In genomic region chr14:118910332-118911222, GRCm38 (mm10) we compare ENCODE assay signal across 8 mouse cellular contexts. TPM values are rescaled to one million over a fixed set of nuclear protein-coding genes. Genes with fewer than 3 reads are reported as not detected.
DNase-seq lines count a peak whose midpoint lies in the region; ATAC-seq and TF ChIP-seq lines count a peak whose summit lies in the region.

No protein-coding gene starts in this region.

- peaks cover 12% of the 10 kb centered on the region for H3K4me1 ChIP-seq in thymus, adult 2 months (replicated peaks; ENCODE audit: control insufficient read depth, insufficient read depth, low read length)
- H3K4me1 ChIP-seq in hindbrain, postnatal 0 days (ENCODE audit: insufficient read depth, low read length) = no peaks in the 10 kb centered on the region

- ATAC-seq in hindbrain, postnatal 0 days = peak; percentile 62; the same call in 1 of the 2 replicates
- ATAC-seq in megakaryocyte, adult 5-6 weeks (ENCODE audit: poor library complexity, severe bottlenecking) = peak; percentile 79

- H3K9me3 ChIP-seq in hindbrain, postnatal 0 days (ENCODE audit: low read length) = no peaks in the 10 kb centered on the region

- no peak overlapping the region for H3K4me3 ChIP-seq in thymus, adult 2 months (ENCODE audit: control insufficient read depth, insufficient read depth, low read length)
- peak overlapping the region; percentile 65 for H3K4me3 ChIP-seq in gastrocnemius, adult 2 months
- H3K4me3 ChIP-seq in hindbrain, postnatal 0 days (ENCODE audit: low read length) = no peak overlapping the region

- H3K9ac ChIP-seq in hindbrain, postnatal 0 days (replicated peaks; ENCODE audit: low read length) = no peak overlapping the region

- peaks cover 33% of the 10 kb centered on the region for H3K36me3 ChIP-seq in thymus, adult 2 months (ENCODE audit: control insufficient read depth, insufficient read depth, low read length)
- peaks cover 45% of the 10 kb centered on the region for H3K36me3 ChIP-seq in hindbrain, postnatal 0 days (ENCODE audit: insufficient read depth, low read length)

- no peaks in the 10 kb centered on the region for H3K27me3 ChIP-seq in thymus, adult 2 months (ENCODE audit: control insufficient read depth, insufficient read depth, low read length)
- H3K27me3 ChIP-seq in hindbrain, postnatal 0 days (ENCODE audit: insufficient read depth, low read length) = no peaks in the 10 kb centered on the region

- TF ChIP-seq POLR2A in thymus, adult 2 months (IDR thresholded peaks at IDR 0.05; ENCODE audit: control insufficient read depth, extremely low read depth, insufficient read depth, low read length, poor library complexity) = no peak

- no peak overlapping the region for H3K27ac ChIP-seq in thymus, adult 2 months (ENCODE audit: control insufficient read depth, insufficient read depth, low read length)
- peak overlapping the region; percentile 79 for H3K27ac ChIP-seq in gastrocnemius, adult 2 months
- H3K27ac ChIP-seq in hindbrain, postnatal 0 days = no peak overlapping the region

- intact Hi-C loops in gastrocnemius, adult 2 months (cut with DNase I) = loop anchor here (5.0 to 10.0 kb wide), 2 partner anchors 74 to 117 kb away; no protein-coding TSS in a partner anchor
- intact Hi-C loops in left cerebral cortex, postnatal 10 days (cut with DNase I) = loop anchor here (5.0 kb wide), 1 partner anchor 83 kb away; no protein-coding TSS in a partner anchor

- no peak overlapping the region for H3K4me2 ChIP-seq in hindbrain, postnatal 0 days (ENCODE audit: low read depth, low read length)

- 50% methylated on average over 29 of the region's 29 CpGs for WGBS in thymus, adult 2 months
- 70% methylated on average over 29 of the region's 29 CpGs for WGBS in hindbrain, postnatal 0 days

- peak; percentile 66 for DNase-seq in thymus, adult 2 months
- no peak for DNase-seq in thymus, adult 18-20 months
- DNase-seq in cerebellum, postnatal 36 days = peak; percentile 58 to 59
- DNase-seq in gastrocnemius, adult 2 months = peak; percentile 81
- peak; percentile 69 for DNase-seq in hindbrain, postnatal 0 days (ENCODE audit: low spot score)
- peak; percentile 67 to 82 for DNase-seq in left cerebral cortex, postnatal 10 days (ENCODE audit: extremely low spot score in 1 of 2, low spot score in 2 of 2)
- DNase-seq in right cerebral cortex, postnatal 4 days = peak; percentile 70

- no peak for TF ChIP-seq CTCF in thymus, adult 2 months (IDR thresholded peaks at IDR 0.05; ENCODE audit: borderline replicate concordance, control insufficient read depth, extremely low read depth, insufficient read depth, low read length, poor library complexity)
- peak; percentile 75 for TF ChIP-seq CTCF in gastrocnemius, adult 2 months (IDR thresholded peaks at IDR 0.05)
- TF ChIP-seq CTCF in hindbrain, postnatal 0 days (IDR thresholded peaks at IDR 0.05; ENCODE audit: low read depth) = peak; percentile 75

RNA-seq across cellular contexts. Expression of gene Dzip1, which starts 14.7 kb away (rescaled TPM):
- polyA plus RNA-seq in thymus, adult 2 months (2012; rRNA removed) = 70.1 and 85.2 TPM in 2 replicates
- total RNA-seq in gastrocnemius, adult 2 months (2021) = 1 to 10 TPM; 1.6 to 2.6 TPM
- 352 and 378 TPM in 2 replicates for total RNA-seq in hindbrain, postnatal 0 days (2014; rRNA removed)
- 99.0 and 102 TPM in 2 replicates for polyA plus RNA-seq in hindbrain, postnatal 0 days (2015; fragmentation: Nextera tagmentation; extraction: Ambion mirVana)
- 100 to 1,000 TPM; 137 to 145 TPM for total RNA-seq in left cerebral cortex, postnatal 10 days (2021)
- total RNA-seq in megakaryocyte, adult 5-6 weeks (2015) = 0.02 and 0.36 TPM in 2 replicates
- 0.04 and 0.61 TPM in 2 replicates for total RNA-seq in megakaryocyte, adult 5-6 weeks (2017)

RNA-seq across cellular contexts. Expression of gene Dnajc3, which starts 27.2 kb away (rescaled TPM):
- polyA plus RNA-seq in thymus, adult 2 months (2012; rRNA removed) = 29.8 and 31.8 TPM in 2 replicates
- 10 to 100 TPM; 18.3 to 25.0 TPM for total RNA-seq in gastrocnemius, adult 2 months (2021)
- 16.7 and 19.0 TPM in 2 replicates for total RNA-seq in hindbrain, postnatal 0 days (2014; rRNA removed)
- 22.8 and 23.2 TPM in 2 replicates for polyA plus RNA-seq in hindbrain, postnatal 0 days (2015; fragmentation: Nextera tagmentation; extraction: Ambion mirVana)
- 10 to 100 TPM; 25.3 to 26.2 TPM for total RNA-seq in left cerebral cortex, postnatal 10 days (2021)
- total RNA-seq in megakaryocyte, adult 5-6 weeks (2015) = 42.9 and 43.6 TPM in 2 replicates
- total RNA-seq in megakaryocyte, adult 5-6 weeks (2017) = 72.4 and 74.1 TPM in 2 replicates

Comparison
In these comparisons a context has a peak if more than half of its experiments do, and no peak if none do; other contexts are left out.
1. DNase-seq: peak in thymus, adult 2 months (single experiment), cerebellum, postnatal 36 days (2 of 2), gastrocnemius, adult 2 months (single experiment), hindbrain, postnatal 0 days (single experiment), left cerebral cortex, postnatal 10 days (2 of 2) and right cerebral cortex, postnatal 4 days (single experiment); none in thymus, adult 18-20 months (0 of 2).
2. RNA of gene Dzip1, which starts 14.7 kb away (total RNA-seq): 352 to 378 TPM in hindbrain, postnatal 0 days and 137 to 145 TPM in left cerebral cortex, postnatal 10 days; 1.6 to 2.6 TPM in gastrocnemius, adult 2 months and 0.02 to 0.61 TPM in megakaryocyte, adult 5-6 weeks; every median in the first group is over 10 times any median in the second.